Mouse (Mus musculus) adrenal gland, postnatal 4 days (tissue): Measurements from ENCODE around the gene Slc43a2. TPM values are rescaled to one million over a fixed set of nuclear protein-coding genes. Genes with fewer than 3 reads are reported as not detected.
"Not testable (repeated sequence)": the region's sequence is repeated elsewhere in the genome, so short reads cannot be mapped to it uniquely, and the experiment has no call there.

ENCODE experiments used
- DNase-seq, 2 experiments: peaks; one replicate each; pipeline ENCODE4 v3.0.0; 2021 to 2022; ENCODE audit warnings: low spot score in 2 of 2, mixed read lengths in 2 of 2
- microRNA-seq: library from miRNA; unstranded; fragments of <30 nt; microRNA quantifications from one replicate; pipeline ENCODE4 v1.2.0, GENCODE M21; 2021
- total RNA-seq, 2 experiments: library from RNA; stranded (reverse); gene quantifications; 2 replicates each; pipeline ENCODE4 v1.2.3; 2021

The Slc43a2 gene
- total RNA-seq, 2 experiments from 2014 or later = 24.2 to 33.0 TPM

- not testable (repeated sequence) for DNase-seq
Observed at GRCm38 (mm10) chr11:75599802-75600201, 68.3 kb downstream of the Slc43a2 start.

- DNase-seq = no peak
Observed at GRCm38 (mm10) chr11:75604826-75605225, 73.3 kb downstream of the Slc43a2 start.

- no peak for DNase-seq
Observed at GRCm38 (mm10) chr11:75605318-75605717, 73.8 kb downstream of the Slc43a2 start.

- DNase-seq = no peak
Observed at GRCm38 (mm10) chr11:75608776-75609175, 77.3 kb downstream of the Slc43a2 start.

- no peak for DNase-seq
Observed at GRCm38 (mm10) chr11:75610021-75610420, 78.5 kb downstream of the Slc43a2 start.

- DNase-seq = no peak
Observed at GRCm38 (mm10) chr11:75614769-75615168, 83.3 kb downstream of the Slc43a2 start.

- DNase-seq = no peak
Observed at GRCm38 (mm10) chr11:75615556-75615955, 84.1 kb downstream of the Slc43a2 start.

- no peak for DNase-seq
Observed at GRCm38 (mm10) chr11:75619133-75619532, 87.6 kb downstream of the Slc43a2 start.

GRCm38 (mm10) chr11:75620136-75620780 lies 88.8 kb downstream of the Slc43a2 start:
- DNase-seq = no peak

- DNase-seq = no peak
Observed at GRCm38 (mm10) chr11:75621426-75621825, 89.9 kb downstream of the Slc43a2 start.

- DNase-seq = no peak
Observed at GRCm38 (mm10) chr11:75622588-75623329, 91.3 kb downstream of the Slc43a2 start.

- DNase-seq = no peak
Observed at GRCm38 (mm10) chr11:75624102-75624554, 92.6 kb downstream of the Slc43a2 start.

- no peak for DNase-seq
Observed at GRCm38 (mm10) chr11:75625820-75626219, 94.3 kb downstream of the Slc43a2 start.

Small RNAs within 50 kb of the gene (microRNA-seq; reads per million reads assigned to microRNA genes)
- not detected for gene Mir3971

Other genes starting within 250 kb of the Slc43a2 start
- 10 to 100 TPM; 87.2 to 93.7 TPM for gene Rpa1, start 183.4 kb upstream of the Slc43a2 start, total RNA-seq
- 10 to 100 TPM; 11.4 to 12.3 TPM for gene Smyd4, start 183.3 kb upstream of the Slc43a2 start, total RNA-seq
- 100 to 1,000 TPM in 1 of 2 experiments, 10 to 100 TPM in 1; 45.8 to 111 TPM for gene Serpinf1, start 109.0 kb upstream of the Slc43a2 start, total RNA-seq
- 100 to 1,000 TPM in 1 of 2 experiments, 10 to 100 TPM in 1; 12.4 to 127 TPM for gene Serpinf2, start 92.1 kb upstream of the Slc43a2 start, total RNA-seq
- 10 to 100 TPM; 18.1 to 18.4 TPM for gene Wdr81, start 77.0 kb upstream of the Slc43a2 start, total RNA-seq
- gene Tlcd2, start 70.0 kb upstream of the Slc43a2 start, total RNA-seq = 10 to 100 TPM; 12.9 to 17.8 TPM
- 100 to 1,000 TPM; 142 to 156 TPM for gene Prpf8, start 44.9 kb upstream of the Slc43a2 start, total RNA-seq
- 1 to 10 TPM; 7.7 to 8.5 TPM for gene Rilp, start 21.6 kb upstream of the Slc43a2 start, total RNA-seq
- 10 to 100 TPM; 13.8 to 14.4 TPM for gene Scarf1, start 18.2 kb upstream of the Slc43a2 start, total RNA-seq
- gene Pitpna, start 56.4 kb downstream of the Slc43a2 start, total RNA-seq = 100 to 1,000 TPM; 120 to 135 TPM
- gene Inpp5k, start 99.3 kb downstream of the Slc43a2 start, total RNA-seq = 10 to 100 TPM; 59.8 to 64.4 TPM
- 100 to 1,000 TPM; 122 to 132 TPM for gene Myo1c, start 118.8 kb downstream of the Slc43a2 start, total RNA-seq
- 100 to 1,000 TPM; 106 to 108 TPM for gene Crk, start 147.6 kb downstream of the Slc43a2 start, total RNA-seq
- 100 to 1,000 TPM; 648 to 744 TPM for gene Ywhae, start 201.2 kb downstream of the Slc43a2 start, total RNA-seq